Mouse (Mus musculus) intestine, embryonic 14.5 days (tissue): ENCODE results near the gene Tnp1. TPM values are rescaled to one million over a fixed set of nuclear protein-coding genes. Genes with fewer than 3 reads are reported as not detected.

Source experiments
- ATAC-seq: fragments of 200-750 bp; cut with Nextera tagmentation; replicated peaks from 2 replicates; pipeline ENCODE4 v1.8.0; 2017; ENCODE audit warnings: low read depth, moderate number of reproducible peaks, moderate TSS enrichment, moderate library complexity; ENCODE audit not compliant: low FRiP score, low TSS enrichment
- DNase-seq: peaks from one replicate; pipeline ENCODE4 v3.0.0-alpha.2; 2018; ENCODE audit warnings: low spot score
- H3K27ac ChIP-seq: fragments of 300-500 bp; sonication (generic); 2 replicates; pipeline ENCODE4 v1.5.1; 2014; ENCODE audit warnings: low read depth, mild to moderate bottlenecking, control low read depth
- H3K27me3 ChIP-seq: fragments of 300-500 bp; sonication (generic); replicated peaks from 2 replicates; pipeline ENCODE4 v1.6.1; 2014; ENCODE audit warnings: low read length, control low read depth; ENCODE audit not compliant: control insufficient read depth, insufficient read depth
- H3K36me3 ChIP-seq: fragments of 300-500 bp; sonication (generic); 2 replicates; pipeline ENCODE4 v1.6.1; 2014; ENCODE audit warnings: low read length, control low read depth; ENCODE audit not compliant: control insufficient read depth, insufficient read depth
- H3K4me1 ChIP-seq: fragments of 300-500 bp; sonication (generic); replicated peaks from 2 replicates; pipeline ENCODE4 v1.6.1; 2014; ENCODE audit warnings: low read length, control low read depth, mixed read lengths; ENCODE audit not compliant: control insufficient read depth, insufficient read depth
- H3K4me2 ChIP-seq: fragments of 300-500 bp; sonication (generic); 2 replicates; pipeline ENCODE4 v1.6.1; 2014; ENCODE audit warnings: low read length
- H3K4me3 ChIP-seq: fragments of 300-500 bp; sonication (generic); 2 replicates; pipeline ENCODE4 v1.5.1; 2014; ENCODE audit warnings: low read depth, low read length, control low read depth, mixed read lengths
- H3K9ac ChIP-seq: fragments of 300-500 bp; sonication (generic); 2 replicates; pipeline ENCODE4 v1.6.1; 2014; ENCODE audit warnings: mild to moderate bottlenecking, low read length
- H3K9me3 ChIP-seq: fragments of 300-500 bp; sonication (generic); 2 replicates; pipeline ENCODE4 v1.6.1; 2016; ENCODE audit warnings: low read length, control low read depth; ENCODE audit not compliant: control insufficient read depth
- WGBS: fragments of 180-500 bp; shearing (Covaris S2); extraction: QIAGEN DNeasy Blood & Tissue Kit; methylation state at CpG from one replicate; pipeline ENCODE4 v1.1.7; 2014; 5-methylcytosine and 5-hydroxymethylcytosine counted together
- polyA plus RNA-seq: library from polyadenylated mRNA; unstranded; fragments of >200 nt; fragmentation: Nextera tagmentation; extraction: Ambion mirVana; gene quantifications from 2 replicates; pipeline ENCODE4 v1.2.1, GENCODE M21; 2014

Tnp1 gene
- polyA plus RNA-seq, 1 experiment from 2014 or later: not detected

- Histone ChIP-seq H3K27ac (no peak overlapping the region), H3K4me2 (no peak overlapping the region), H3K27me3 (no peaks in the 10 kb centered on the region), H3K36me3 (no peaks in the 10 kb centered on the region), H3K4me1 (no peaks in the 10 kb centered on the region), H3K9ac (no peak overlapping the region), H3K4me3 (no peak overlapping the region), H3K9me3 (no peaks in the 10 kb centered on the region)
- no peak for ATAC-seq
- 92% methylated on average over 6 of the region's 6 CpGs for WGBS
- DNase-seq: no peak
Observed at GRCm38 (mm10) chr1:73028741-73029140, 13.0 kb upstream of the Tnp1 start.

- Histone ChIP-seq H3K36me3 (no peaks in the 10 kb centered on the region), H3K9ac (no peak overlapping the region), H3K9me3 (no peaks in the 10 kb centered on the region), H3K27me3 (no peaks in the 10 kb centered on the region), H3K4me1 (no peaks in the 10 kb centered on the region), H3K27ac (no peak overlapping the region), H3K4me2 (no peak overlapping the region), H3K4me3 (no peak overlapping the region)
- 74% methylated on average over 4 of the region's 4 CpGs for WGBS
- DNase-seq (no peak), ATAC-seq (no peak)
Observed at GRCm38 (mm10) chr1:73027381-73027780, 11.7 kb upstream of the Tnp1 start.

DNA sequence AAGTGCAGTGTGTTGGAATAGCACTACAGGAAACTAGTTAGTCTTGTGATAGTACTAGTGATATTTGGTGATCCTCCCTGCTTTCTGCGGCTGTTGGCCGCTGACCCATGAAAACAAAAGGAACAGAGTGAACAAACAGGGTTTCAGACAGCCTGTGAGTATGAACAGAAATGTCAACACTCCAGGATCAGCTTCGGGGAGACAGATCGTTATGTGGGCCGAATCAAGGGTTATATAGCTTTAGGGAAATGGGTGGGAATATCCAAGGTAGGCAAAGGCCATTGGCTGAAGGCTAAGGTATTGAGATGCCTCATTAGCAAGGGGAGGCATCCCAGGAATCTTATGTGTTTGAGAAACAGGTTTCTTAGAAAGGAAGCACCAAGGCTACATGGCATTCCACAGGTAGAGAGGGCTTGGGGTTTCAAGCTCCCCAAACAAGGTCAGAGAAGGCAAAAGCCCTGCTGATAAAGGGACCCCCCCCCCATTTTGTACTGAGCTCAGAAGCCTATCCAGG is 11.1 kb upstream of the Tnp1 start:
- no peak for ATAC-seq
- 76% methylated on average over 5 of the region's 5 CpGs for WGBS
- Histone ChIP-seq H3K36me3 (no peaks in the 10 kb centered on the region), H3K27me3 (no peaks in the 10 kb centered on the region), H3K9ac (no peak overlapping the region), H3K4me2 (no peak overlapping the region), H3K27ac (no peak overlapping the region), H3K4me3 (no peak overlapping the region), H3K9me3 (no peaks in the 10 kb centered on the region), H3K4me1 (no peaks in the 10 kb centered on the region)
- DNase-seq: no peak

DNA sequence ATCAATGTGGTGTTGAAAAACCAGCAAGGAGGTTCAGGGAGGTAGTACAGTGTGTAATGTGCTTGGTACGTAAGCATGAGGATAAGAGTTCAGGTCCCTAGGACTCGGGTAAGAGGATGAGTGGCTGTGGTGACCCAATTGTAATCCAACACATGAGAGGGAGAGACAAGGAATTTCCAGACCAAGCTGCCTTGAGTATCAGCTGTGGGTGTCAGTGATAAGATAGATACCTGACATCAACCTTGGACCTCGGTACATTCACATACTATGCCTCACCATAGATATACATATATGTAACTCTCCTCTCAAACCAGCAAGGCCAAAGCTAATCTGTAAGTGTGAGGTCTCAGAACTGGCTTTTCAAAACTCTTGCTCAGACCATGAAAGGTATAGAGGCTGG is 10.4 kb upstream of the Tnp1 start:
- no peaks in the 10 kb centered on the region for H3K36me3 ChIP-seq
- no peaks in the 10 kb centered on the region for H3K4me1 ChIP-seq
- no peaks in the 10 kb centered on the region for H3K9me3 ChIP-seq
- no peak overlapping the region for H3K4me3 ChIP-seq
- no peak for ATAC-seq
- H3K9ac ChIP-seq: no peak overlapping the region
- no peak overlapping the region for H3K27ac ChIP-seq
- no peak for DNase-seq
- WGBS: 92% methylated on average over 3 of the region's 3 CpGs
- H3K27me3 ChIP-seq: no peaks in the 10 kb centered on the region
- no peak overlapping the region for H3K4me2 ChIP-seq

DNA sequence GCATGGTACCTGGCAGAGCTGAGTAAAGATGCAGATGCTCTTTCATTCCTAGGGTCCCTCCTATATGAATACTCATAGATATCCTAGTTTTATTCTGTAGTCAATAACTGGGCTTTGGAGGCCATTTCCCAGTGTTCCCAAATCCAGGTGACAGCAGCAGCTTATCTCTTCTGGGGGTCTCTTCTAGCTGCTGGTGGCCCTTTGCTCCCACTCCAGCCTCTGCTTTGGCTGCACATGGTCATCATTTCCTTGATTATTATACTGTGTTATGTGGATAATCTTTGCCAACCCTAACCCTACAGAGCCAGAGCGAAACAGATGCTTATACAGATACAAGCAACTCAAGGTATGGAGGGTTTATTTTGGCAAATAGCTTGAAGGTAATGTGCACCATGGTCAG is 8.9 kb downstream of the Tnp1 start:
- 97% methylated on average over 1 of the region's 1 CpGs for WGBS
- Histone ChIP-seq H3K4me2 (no peak overlapping the region), H3K9ac (no peak overlapping the region), H3K9me3 (no peaks in the 10 kb centered on the region), H3K27ac (no peak overlapping the region), H3K4me3 (no peak overlapping the region), H3K27me3 (no peaks in the 10 kb centered on the region), H3K36me3 (no peaks in the 10 kb centered on the region), H3K4me1 (no peaks in the 10 kb centered on the region)
- DNase-seq (no peak), ATAC-seq (no peak)

DNA sequence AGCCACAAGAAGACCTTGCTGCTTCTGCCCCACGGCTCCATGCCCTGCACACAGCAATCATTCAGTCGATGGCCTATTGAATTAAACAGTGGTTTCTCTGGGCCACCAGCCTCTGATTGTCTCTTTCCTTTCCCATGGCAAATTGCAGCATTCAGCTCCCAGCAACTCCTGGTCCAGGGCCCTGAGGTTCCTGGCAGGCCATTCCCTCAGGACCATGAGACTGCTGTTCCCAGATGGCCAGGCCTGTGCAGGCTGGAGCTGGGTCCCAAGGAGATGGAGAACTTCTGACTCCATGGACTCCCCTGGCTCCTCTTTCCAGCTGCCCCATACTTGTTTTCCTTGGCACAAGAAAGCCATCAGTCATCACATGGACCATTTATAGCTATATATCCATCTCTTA is 10.8 kb downstream of the Tnp1 start:
- DNase-seq: no peak
- Histone ChIP-seq H3K4me1 (no peaks in the 10 kb centered on the region), H3K36me3 (no peaks in the 10 kb centered on the region), H3K4me3 (no peak overlapping the region), H3K27ac (no peak overlapping the region), H3K9ac (no peak overlapping the region), H3K9me3 (no peaks in the 10 kb centered on the region), H3K4me2 (no peak overlapping the region), H3K27me3 (no peaks in the 10 kb centered on the region)
- 89% methylated on average over 2 of the region's 2 CpGs for WGBS
- no peak for ATAC-seq

DNA sequence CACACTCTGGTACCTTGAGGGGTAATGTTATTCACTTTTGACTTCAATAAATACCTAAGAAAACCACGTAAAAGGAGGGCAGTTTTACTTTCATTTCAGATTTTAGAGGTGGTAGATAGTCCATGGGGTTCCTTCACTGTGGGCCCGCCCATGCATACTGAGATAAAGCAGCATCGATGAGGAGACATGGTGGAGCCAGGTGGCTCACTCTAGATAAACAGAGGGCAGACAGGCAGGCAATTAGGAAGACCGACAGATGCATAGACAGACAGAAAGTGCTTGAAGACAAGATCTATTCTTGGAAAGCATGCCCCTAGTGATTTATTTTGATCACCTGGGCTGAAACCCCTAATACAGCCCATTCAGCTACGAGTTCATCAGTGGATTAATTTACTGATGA is 13.1 kb downstream of the Tnp1 start:
- H3K27me3 ChIP-seq: no peaks in the 10 kb centered on the region
- no peaks in the 10 kb centered on the region for H3K36me3 ChIP-seq
- WGBS: 40% methylated on average over 5 of the region's 5 CpGs
- H3K27ac ChIP-seq: no peak overlapping the region
- no peaks in the 10 kb centered on the region for H3K9me3 ChIP-seq
- no peak overlapping the region for H3K9ac ChIP-seq
- DNase-seq: no peak
- no peak overlapping the region for H3K4me3 ChIP-seq
- no peak for ATAC-seq
- no peak overlapping the region for H3K4me2 ChIP-seq
- no peaks in the 10 kb centered on the region for H3K4me1 ChIP-seq

DNA sequence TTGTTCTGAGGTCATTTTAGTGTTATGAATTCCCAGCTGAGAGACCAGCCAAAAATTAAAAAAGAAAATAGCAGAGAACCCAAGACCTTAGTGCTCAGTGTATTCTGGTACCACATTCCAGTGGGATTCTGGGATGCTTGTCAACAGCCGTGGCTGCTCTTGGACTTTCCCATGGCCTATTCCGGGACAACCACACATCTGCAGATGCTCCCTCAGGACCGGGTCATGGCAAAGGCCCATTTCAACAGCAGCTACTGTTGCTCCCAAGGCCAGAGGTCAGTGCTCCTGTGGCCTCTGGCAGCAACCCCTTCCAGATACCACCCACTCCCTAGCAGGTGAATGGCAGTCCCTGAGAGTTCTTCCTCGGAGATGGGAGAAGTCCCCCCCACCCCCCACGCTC is 13.7 kb downstream of the Tnp1 start:
- no peaks in the 10 kb centered on the region for H3K27me3 ChIP-seq
- no peak overlapping the region for H3K4me3 ChIP-seq
- no peak overlapping the region for H3K4me2 ChIP-seq
- no peak overlapping the region for H3K9ac ChIP-seq
- ATAC-seq (no peak), DNase-seq (no peak)
- WGBS: 66% methylated on average over 5 of the region's 5 CpGs
- H3K36me3 ChIP-seq: no peaks in the 10 kb centered on the region
- no peak overlapping the region for H3K27ac ChIP-seq
- no peaks in the 10 kb centered on the region for H3K4me1 ChIP-seq
- no peaks in the 10 kb centered on the region for H3K9me3 ChIP-seq

DNA sequence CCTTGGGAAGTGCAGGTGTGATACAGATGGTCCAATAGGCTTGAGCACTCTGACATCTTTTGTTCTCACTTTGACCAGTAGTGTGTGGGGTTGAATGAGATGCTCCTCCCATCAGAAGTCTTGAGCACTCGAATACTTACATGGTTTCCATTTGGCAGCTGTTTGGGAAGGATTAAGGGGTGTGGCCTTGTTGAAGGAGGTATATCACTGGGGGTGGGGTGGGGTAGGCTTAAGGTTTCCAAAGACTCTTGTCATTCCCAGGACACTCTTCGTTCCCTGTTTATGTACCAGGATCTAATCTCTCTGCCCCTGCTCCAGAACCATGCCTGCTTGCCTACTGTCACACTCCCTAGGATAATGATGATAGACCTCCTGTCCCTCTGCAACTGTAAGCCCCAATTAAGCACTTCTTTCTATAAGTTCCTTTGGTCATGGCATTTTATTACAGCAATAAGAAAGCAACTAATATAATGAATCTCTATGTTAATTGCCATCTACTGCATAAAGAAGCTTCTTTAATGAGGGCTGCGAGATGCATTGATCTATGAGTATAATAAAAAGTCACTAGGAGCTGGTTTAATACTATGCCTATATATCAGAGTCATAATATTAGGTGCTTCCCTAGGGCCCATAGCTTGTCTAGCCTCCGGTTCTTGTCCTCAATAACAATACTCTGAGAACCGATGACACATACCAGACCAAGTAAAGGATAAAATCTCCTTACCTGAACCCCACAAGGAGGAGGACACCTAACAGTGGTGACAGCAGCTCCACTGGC is 20.8 kb downstream of the Tnp1 start:
- ATAC-seq (no peak), DNase-seq (no peak)
- Histone ChIP-seq H3K27me3 (no peaks in the 10 kb centered on the region), H3K9me3 (no peaks in the 10 kb centered on the region), H3K36me3 (no peaks in the 10 kb centered on the region), H3K9ac (no peak overlapping the region), H3K4me1 (no peaks in the 10 kb centered on the region), H3K27ac (no peak overlapping the region), H3K4me2 (no peak overlapping the region), H3K4me3 (no peak overlapping the region)
- 91% methylated on average over 5 of the region's 5 CpGs for WGBS
